Mouse (Mus musculus): Measurements from ENCODE around the gene Ift52. TPM values are rescaled to one million over a fixed set of nuclear protein-coding genes. Genes with fewer than 3 reads are reported as not detected.
A peak's percentile ranks its signal among the peaks of the same experiment; 100 is the strongest.

Ift52 gene
- 43.6 and 47.9 TPM in 2 replicates for polyA plus RNA-seq (2015; fragmentation: Nextera tagmentation; extraction: Ambion mirVana)

DNA sequence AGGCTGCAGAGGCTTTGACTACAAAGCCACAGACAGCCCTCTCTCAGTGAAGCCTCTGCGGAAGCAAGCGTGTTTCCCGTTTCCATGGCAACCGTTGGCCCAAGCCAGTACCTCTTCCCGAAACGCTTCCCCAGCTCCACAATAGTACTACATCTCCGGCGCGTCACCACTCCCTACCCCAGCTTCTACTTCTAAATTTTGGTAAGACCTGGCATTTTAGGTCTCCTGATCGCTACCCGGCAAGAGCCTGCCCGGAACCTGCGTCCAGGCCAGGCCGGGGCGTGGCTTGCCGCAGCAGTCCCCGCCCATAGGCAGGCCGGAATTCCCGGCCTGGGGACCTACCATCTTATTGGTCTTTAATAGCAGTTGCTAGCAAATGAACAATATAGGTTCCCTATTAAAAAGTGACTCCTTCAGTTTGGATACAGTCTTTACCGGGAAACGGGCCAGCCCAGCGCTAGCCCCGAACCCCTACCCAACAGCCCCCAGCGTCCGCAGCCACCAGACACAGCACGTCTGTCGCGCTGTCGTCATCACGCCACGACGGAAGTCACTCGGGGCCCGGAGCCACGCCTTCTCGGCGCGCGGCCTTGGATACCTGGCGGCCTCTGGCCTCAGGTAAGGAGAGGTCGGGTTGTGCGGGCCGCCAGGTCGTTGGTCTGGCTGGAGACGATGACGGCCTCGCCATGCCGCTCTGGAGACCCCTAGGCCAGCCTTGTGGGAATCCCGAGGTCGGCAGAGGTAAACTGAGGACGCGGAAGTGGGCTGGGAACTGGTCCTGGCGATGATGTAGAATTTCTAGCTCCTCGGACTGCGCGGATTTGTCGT is at the start of gene Ift52:
Gene Ift52 (plus strand): TSS at position 439 of the 828 bp plus-strand sequence.
- Histone ChIP-seq H3K4me1 (ENCODE audit: control insufficient read depth, insufficient read depth, low read length) (peaks cover 4% of the 10 kb centered on the region), H3K4me3 (replicated peaks; ENCODE audit: low read length) (peak within 1 kb of the TSS; percentile 96), H3K27me3 (ENCODE audit: control insufficient read depth, insufficient read depth, low read length) (no peaks in the 10 kb centered on the region), H3K4me2 (ENCODE audit: low read depth, low read length) (peak within 1 kb of the TSS; percentile 73), H3K36me3 (ENCODE audit: control insufficient read depth, insufficient read depth, low read length) (no peaks in the 10 kb centered on the region), H3K9me3 (replicated peaks; ENCODE audit: control insufficient read depth, low read length) (no peaks in the 10 kb centered on the region), H3K9ac (ENCODE audit: low read length) (peak within 1 kb of the TSS; percentile 88), H3K27ac (ENCODE audit: low read length) (peak within 1 kb of the TSS; percentile 82)
- WGBS, result under 1% methylated on average over 57 of the region's 57 CpGs
- peak; percentile 96 for ATAC-seq (ENCODE audit: insufficient read depth, low FRiP score)

DNA sequence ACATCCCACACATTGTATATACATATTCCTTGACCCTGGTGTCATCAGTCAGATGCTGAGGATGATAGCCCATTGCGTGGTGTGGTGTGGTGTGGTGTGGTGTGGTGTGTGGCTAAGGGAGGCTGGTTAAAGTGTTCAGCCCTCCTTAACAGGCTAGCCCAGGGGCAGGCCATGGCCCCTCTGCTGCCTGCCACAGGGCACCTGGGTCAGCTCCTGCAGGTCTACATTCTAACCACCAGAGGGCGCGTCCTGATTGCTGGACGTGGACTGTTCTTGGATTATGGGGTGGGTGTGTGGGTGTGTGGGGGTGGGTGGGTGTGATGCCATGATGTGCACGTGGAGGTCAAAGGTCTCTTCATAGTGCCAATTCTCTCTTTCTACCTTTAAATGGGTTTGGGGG is 48.8 kb upstream of the Ift52 start:
- H3K36me3 ChIP-seq (ENCODE audit: control insufficient read depth, insufficient read depth, low read length), result no peaks in the 10 kb centered on the region
- WGBS, result 8% methylated on average over 5 of the region's 5 CpGs
- H3K4me1 ChIP-seq (ENCODE audit: control insufficient read depth, insufficient read depth, low read length), result peaks cover under 1% of the 10 kb centered on the region; the same call in 1 of the 2 replicates
- no peak overlapping the region for H3K27ac ChIP-seq (ENCODE audit: low read length)
- H3K27me3 ChIP-seq (ENCODE audit: control insufficient read depth, insufficient read depth, low read length), result no peaks in the 10 kb centered on the region; the same call in 1 of the 2 replicates
- H3K9me3 ChIP-seq (replicated peaks; ENCODE audit: control insufficient read depth, low read length), result no peaks in the 10 kb centered on the region
- no peak overlapping the region for H3K4me3 ChIP-seq (replicated peaks; ENCODE audit: low read length)
- H3K9ac ChIP-seq (ENCODE audit: low read length), result no peak overlapping the region
- no peak overlapping the region for H3K4me2 ChIP-seq (ENCODE audit: low read depth, low read length)
- 0 out of 2 replicates have a peak, but pooled peaks have one; percentile 31 for ATAC-seq (ENCODE audit: insufficient read depth, low FRiP score)

- Histone ChIP-seq H3K9ac (ENCODE audit: low read length) (no peak overlapping the region), H3K36me3 (ENCODE audit: control insufficient read depth, insufficient read depth, low read length) (no peaks in the 10 kb centered on the region), H3K4me3 (replicated peaks; ENCODE audit: low read length) (no peak overlapping the region), H3K4me1 (ENCODE audit: control insufficient read depth, insufficient read depth, low read length) (peaks cover 8% of the 10 kb centered on the region), H3K27ac (ENCODE audit: low read length) (no peak overlapping the region), H3K4me2 (ENCODE audit: low read depth, low read length) (no peak overlapping the region), H3K27me3 (ENCODE audit: control insufficient read depth, insufficient read depth, low read length) (no peaks in the 10 kb centered on the region; the same call in 1 of the 2 replicates), H3K9me3 (replicated peaks; ENCODE audit: control insufficient read depth, low read length) (no peaks in the 10 kb centered on the region)
- WGBS, result 81% methylated on average over 3 of the region's 3 CpGs
- ATAC-seq (ENCODE audit: insufficient read depth, low FRiP score), result no peak
Measured at GRCm38 (mm10) chr2:162969101-162969500, 48.1 kb upstream of the Ift52 start.

DNA sequence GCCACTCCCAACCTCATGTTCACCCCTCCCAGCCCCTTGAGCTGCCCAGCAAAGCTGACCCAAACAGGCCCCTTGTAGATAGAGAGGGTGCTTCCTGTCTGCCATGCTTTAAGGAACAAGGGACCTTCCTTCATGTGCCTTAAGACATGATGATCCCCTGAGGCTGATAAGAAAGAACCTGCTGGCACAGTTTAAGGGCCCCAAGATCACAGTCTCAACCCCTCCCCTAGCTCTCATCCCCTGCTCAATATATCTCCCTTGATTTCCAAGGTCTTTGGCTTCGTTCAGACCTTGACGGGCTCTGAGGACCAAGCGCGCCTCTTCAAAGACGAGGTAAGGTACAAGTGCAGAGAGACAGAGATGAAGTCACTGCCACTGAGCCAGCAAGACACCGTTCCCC is 46.3 kb upstream of the Ift52 start:
- Histone ChIP-seq H3K9me3 (replicated peaks; ENCODE audit: control insufficient read depth, low read length) (no peaks in the 10 kb centered on the region), H3K9ac (ENCODE audit: low read length) (no peak overlapping the region), H3K4me2 (ENCODE audit: low read depth, low read length) (no peak overlapping the region), H3K4me3 (replicated peaks; ENCODE audit: low read length) (no peak overlapping the region), H3K4me1 (ENCODE audit: control insufficient read depth, insufficient read depth, low read length) (peaks cover 8% of the 10 kb centered on the region), H3K27ac (ENCODE audit: low read length) (no peak overlapping the region), H3K36me3 (ENCODE audit: control insufficient read depth, insufficient read depth, low read length) (no peaks in the 10 kb centered on the region), H3K27me3 (ENCODE audit: control insufficient read depth, insufficient read depth, low read length) (no peaks in the 10 kb centered on the region)
- no peak for ATAC-seq (ENCODE audit: insufficient read depth, low FRiP score)
- 85% methylated on average over 6 of the region's 6 CpGs for WGBS

DNA sequence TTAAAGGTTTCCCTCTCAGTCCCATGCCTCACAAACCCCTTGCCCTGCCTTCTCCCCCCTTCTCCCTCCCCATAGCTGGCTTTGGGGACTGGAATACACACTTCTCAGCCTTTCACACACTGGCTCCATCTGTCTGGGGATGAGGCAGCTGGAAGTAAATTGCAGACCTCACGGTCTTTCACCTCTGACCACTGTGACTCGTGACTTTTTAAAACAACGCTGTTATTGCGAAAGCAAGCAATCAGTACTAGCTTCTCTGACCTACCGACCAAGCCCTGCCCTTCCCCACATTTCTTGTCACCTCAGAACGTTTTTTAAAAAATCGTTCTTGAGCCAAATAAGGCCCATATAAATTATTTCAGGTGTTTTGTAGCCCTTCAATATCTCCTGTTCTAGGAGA is 44.4 kb upstream of the Ift52 start:
- no peaks in the 10 kb centered on the region for H3K36me3 ChIP-seq (ENCODE audit: control insufficient read depth, insufficient read depth, low read length)
- H3K27me3 ChIP-seq (ENCODE audit: control insufficient read depth, insufficient read depth, low read length), result no peaks in the 10 kb centered on the region
- no peak overlapping the region for H3K4me2 ChIP-seq (ENCODE audit: low read depth, low read length)
- 35% methylated on average over 7 of the region's 7 CpGs for WGBS
- H3K27ac ChIP-seq (ENCODE audit: low read length), result no peak overlapping the region
- H3K4me3 ChIP-seq (replicated peaks; ENCODE audit: low read length), result no peak overlapping the region
- H3K9ac ChIP-seq (ENCODE audit: low read length), result no peak overlapping the region
- no peak for ATAC-seq (ENCODE audit: insufficient read depth, low FRiP score)
- H3K9me3 ChIP-seq (replicated peaks; ENCODE audit: control insufficient read depth, low read length), result no peaks in the 10 kb centered on the region
- H3K4me1 ChIP-seq (ENCODE audit: control insufficient read depth, insufficient read depth, low read length), result peaks cover 8% of the 10 kb centered on the region

DNA sequence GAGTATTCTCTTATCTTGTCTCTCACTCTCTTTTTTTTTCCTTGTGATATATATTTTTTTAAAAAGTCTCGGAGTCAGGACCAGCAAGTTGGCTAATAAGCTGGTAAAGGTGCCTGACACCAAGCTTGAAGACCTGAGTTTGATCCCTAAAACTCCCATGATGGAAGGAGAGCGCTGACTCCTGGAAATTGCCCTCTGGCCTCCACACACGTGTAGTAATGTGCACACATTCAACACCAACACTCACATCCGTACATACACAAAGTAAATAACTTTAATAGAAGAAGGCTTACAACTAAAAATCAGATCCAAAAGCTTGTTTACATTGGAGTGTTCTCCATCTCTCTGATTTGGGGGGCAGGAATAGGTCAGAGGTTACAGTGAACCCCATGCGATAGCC is 43.9 kb upstream of the Ift52 start:
- Histone ChIP-seq H3K4me1 (ENCODE audit: control insufficient read depth, insufficient read depth, low read length) (peaks cover 8% of the 10 kb centered on the region), H3K9ac (ENCODE audit: low read length) (no peak overlapping the region), H3K27ac (ENCODE audit: low read length) (no peak overlapping the region), H3K4me2 (ENCODE audit: low read depth, low read length) (0 out of 2 replicates have a peak overlapping the region, but pooled peaks have one; percentile 31), H3K9me3 (replicated peaks; ENCODE audit: control insufficient read depth, low read length) (no peaks in the 10 kb centered on the region), H3K36me3 (ENCODE audit: control insufficient read depth, insufficient read depth, low read length) (no peaks in the 10 kb centered on the region), H3K27me3 (ENCODE audit: control insufficient read depth, insufficient read depth, low read length) (no peaks in the 10 kb centered on the region), H3K4me3 (replicated peaks; ENCODE audit: low read length) (no peak overlapping the region)
- WGBS, result 47% methylated on average over 5 of the region's 5 CpGs
- ATAC-seq (ENCODE audit: insufficient read depth, low FRiP score), result no peak

DNA sequence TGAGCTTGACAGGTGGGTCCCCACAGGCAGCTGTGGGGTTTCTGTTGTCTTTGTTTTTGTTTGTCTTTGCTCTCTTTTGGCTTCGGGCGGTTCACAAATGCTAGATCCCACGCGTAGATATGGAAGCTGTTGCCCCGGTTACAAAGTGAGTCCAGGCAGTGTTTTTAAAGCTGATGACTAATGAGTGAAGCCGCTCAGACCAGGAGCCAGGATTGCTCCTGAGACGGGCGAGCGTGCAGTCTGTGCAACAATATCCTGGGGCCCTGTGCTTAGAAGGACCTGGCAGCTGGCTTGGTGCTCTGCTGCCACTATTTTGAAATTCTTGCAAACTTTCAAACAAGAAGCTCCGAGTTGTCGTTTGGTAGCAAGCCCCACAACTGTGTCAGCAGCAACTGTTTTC is 43.5 kb upstream of the Ift52 start:
- H3K4me2 ChIP-seq (ENCODE audit: low read depth, low read length), result peak overlapping the region; percentile 31
- 13% methylated on average over 11 of the region's 11 CpGs for WGBS
- H3K9me3 ChIP-seq (replicated peaks; ENCODE audit: control insufficient read depth, low read length), result no peaks in the 10 kb centered on the region
- peak overlapping the region; percentile 21; the same call in 1 of the 2 replicates for H3K9ac ChIP-seq (ENCODE audit: low read length)
- no peak overlapping the region for H3K4me3 ChIP-seq (replicated peaks; ENCODE audit: low read length)
- peak; percentile 49; the same call in 1 of the 2 replicates for ATAC-seq (ENCODE audit: insufficient read depth, low FRiP score)
- no peaks in the 10 kb centered on the region for H3K36me3 ChIP-seq (ENCODE audit: control insufficient read depth, insufficient read depth, low read length)
- H3K4me1 ChIP-seq (ENCODE audit: control insufficient read depth, insufficient read depth, low read length), result peaks cover 8% of the 10 kb centered on the region
- H3K27ac ChIP-seq (ENCODE audit: low read length), result no peak overlapping the region
- no peaks in the 10 kb centered on the region for H3K27me3 ChIP-seq (ENCODE audit: control insufficient read depth, insufficient read depth, low read length)

DNA sequence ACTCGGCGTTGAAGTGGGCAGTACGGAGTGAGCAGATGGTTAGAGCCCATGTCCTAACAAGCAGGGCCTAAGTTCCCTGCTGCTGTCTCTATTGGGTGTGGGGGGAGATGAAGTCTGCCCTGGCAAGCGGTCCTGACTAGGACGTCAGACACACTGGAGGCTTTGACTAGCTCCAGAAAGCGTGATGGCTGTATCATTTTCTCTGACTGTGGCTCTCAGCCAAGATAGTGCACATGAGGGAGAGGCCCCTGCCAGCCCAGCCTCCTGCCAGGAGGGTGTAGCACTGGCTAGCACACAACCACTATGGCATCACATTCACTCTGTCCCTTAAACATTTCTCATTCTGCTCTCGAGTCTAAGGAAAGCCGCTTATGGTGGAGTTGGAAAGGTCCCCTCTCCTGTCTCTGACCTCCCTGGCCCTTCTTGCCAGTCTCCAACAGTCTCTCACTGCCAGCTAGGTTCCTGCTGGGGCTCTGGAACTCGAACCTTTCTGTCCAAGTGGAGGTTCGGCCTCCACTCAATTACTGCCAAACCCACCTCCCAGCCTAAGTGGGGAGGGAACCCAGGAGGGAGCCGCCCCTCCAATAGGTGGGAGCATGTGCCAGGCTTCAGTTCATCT is 41.9 kb upstream of the Ift52 start:
- H3K4me2 ChIP-seq (ENCODE audit: low read depth, low read length), result no peak overlapping the region
- H3K9ac ChIP-seq (ENCODE audit: low read length), result no peak overlapping the region
- no peak for ATAC-seq (ENCODE audit: insufficient read depth, low FRiP score)
- H3K36me3 ChIP-seq (ENCODE audit: control insufficient read depth, insufficient read depth, low read length), result no peaks in the 10 kb centered on the region
- WGBS, result 67% methylated on average over 11 of the region's 11 CpGs
- H3K4me1 ChIP-seq (ENCODE audit: control insufficient read depth, insufficient read depth, low read length), result peaks cover 8% of the 10 kb centered on the region
- no peak overlapping the region for H3K4me3 ChIP-seq (replicated peaks; ENCODE audit: low read length)
- H3K27me3 ChIP-seq (ENCODE audit: control insufficient read depth, insufficient read depth, low read length), result no peaks in the 10 kb centered on the region
- no peak overlapping the region for H3K27ac ChIP-seq (ENCODE audit: low read length)
- H3K9me3 ChIP-seq (replicated peaks; ENCODE audit: control insufficient read depth, low read length), result no peaks in the 10 kb centered on the region

GRCm38 (mm10) chr2:162976001-162976400 is 41.2 kb upstream of the Ift52 start:
- Histone ChIP-seq H3K36me3 (ENCODE audit: control insufficient read depth, insufficient read depth, low read length) (no peaks in the 10 kb centered on the region), H3K9me3 (replicated peaks; ENCODE audit: control insufficient read depth, low read length) (no peaks in the 10 kb centered on the region), H3K27ac (ENCODE audit: low read length) (no peak overlapping the region), H3K4me1 (ENCODE audit: control insufficient read depth, insufficient read depth, low read length) (peaks cover 8% of the 10 kb centered on the region), H3K27me3 (ENCODE audit: control insufficient read depth, insufficient read depth, low read length) (no peaks in the 10 kb centered on the region), H3K4me3 (replicated peaks; ENCODE audit: low read length) (no peak overlapping the region), H3K9ac (ENCODE audit: low read length) (no peak overlapping the region), H3K4me2 (ENCODE audit: low read depth, low read length) (no peak overlapping the region)
- ATAC-seq (ENCODE audit: insufficient read depth, low FRiP score), result no peak
- 72% methylated on average over 4 of the region's 4 CpGs for WGBS
